Mouse (Mus musculus) cortical plate, adult 2 months (tissue): Measurements from ENCODE around the gene Irf8.

Experiments used
- CTCF ChIP-seq: fragments of 200-500 bp; IDR thresholded peaks from 2 replicates; pipeline ENCODE4 v1.5.1; 2011; ENCODE audit warnings: mild to moderate bottlenecking, control low read depth, low read length; ENCODE audit not compliant: insufficient read depth; ENCODE audit errors: extremely low read depth
- POLR2A ChIP-seq: fragments of 200-500 bp; IDR thresholded peaks from 2 replicates; pipeline ENCODE4 v1.6.1; 2011; ENCODE audit warnings: mild to moderate bottlenecking, low read length, control low read depth; ENCODE audit not compliant: insufficient read depth; ENCODE audit errors: extremely low read depth

DNA sequence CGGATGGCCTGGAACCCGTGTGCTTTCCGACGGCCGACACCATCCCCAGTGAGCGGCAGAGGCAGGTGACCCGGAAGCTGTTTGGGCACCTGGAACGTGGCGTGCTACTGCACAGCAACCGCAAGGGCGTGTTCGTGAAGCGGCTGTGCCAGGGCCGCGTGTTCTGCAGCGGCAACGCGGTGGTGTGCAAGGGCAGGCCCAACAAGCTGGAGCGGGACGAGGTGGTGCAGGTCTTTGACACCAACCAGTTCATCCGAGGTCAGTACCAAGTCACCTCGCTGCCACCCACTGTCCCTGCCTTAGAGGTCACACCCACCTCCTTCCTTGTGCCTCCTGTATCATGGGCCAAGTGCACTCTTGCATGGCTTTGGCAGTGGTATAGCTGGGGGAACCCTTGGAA is 17.3 kb downstream of the Irf8 start:
- TF ChIP-seq CTCF (no peak), POLR2A (no peak)
